Mouse (Mus musculus) midbrain, embryonic 14.5 days (tissue): ENCODE data around the gene Pitpnm2. TPM values are rescaled to one million over a fixed set of nuclear protein-coding genes. Genes with fewer than 3 reads are reported as not detected.
A peak's percentile ranks its signal among the peaks of the same experiment; 100 is the strongest.

Experiments
- ATAC-seq: fragments of 200-750 bp; cut with Nextera tagmentation; 2 replicates; pipeline ENCODE4 v1.8.0; 2017; ENCODE audit warnings: moderate number of reproducible peaks, moderate library complexity; ENCODE audit not compliant: low FRiP score, low TSS enrichment
- DNase-seq: peaks from one replicate; pipeline ENCODE4 v3.0.0-alpha.2; 2015
- H3K27ac ChIP-seq: fragments of 300-500 bp; sonication (generic); replicated peaks from 2 replicates; pipeline ENCODE4 v1.5.1; 2014; ENCODE audit warnings: mild to moderate bottlenecking, low read depth, low read length, moderate library complexity
- H3K27me3 ChIP-seq: fragments of 300-500 bp; sonication (generic); 2 replicates; pipeline ENCODE4 v1.6.1; 2014; ENCODE audit warnings: low read length, control low read depth, mixed read lengths; ENCODE audit not compliant: control insufficient read depth, insufficient read depth
- H3K36me3 ChIP-seq: fragments of 300-500 bp; sonication (generic); 2 replicates; pipeline ENCODE4 v1.6.1; 2014; ENCODE audit warnings: low read length, control low read depth; ENCODE audit not compliant: control insufficient read depth, insufficient read depth
- H3K4me1 ChIP-seq: fragments of 300-500 bp; sonication (generic); 2 replicates; pipeline ENCODE4 v1.6.1; 2014; ENCODE audit warnings: mild to moderate bottlenecking, antibody characterized with exemption, low read length, control low read depth; ENCODE audit not compliant: control insufficient read depth, insufficient read depth
- H3K4me2 ChIP-seq: fragments of 300-500 bp; sonication (generic); 2 replicates; pipeline ENCODE4 v1.6.1; 2014; ENCODE audit warnings: mild to moderate bottlenecking, low read length, moderate library complexity
- H3K4me3 ChIP-seq: fragments of 300-500 bp; sonication (generic); replicated peaks from 2 replicates; pipeline ENCODE4 v1.5.1; 2014; ENCODE audit warnings: low read depth, low read length
- H3K9ac ChIP-seq: fragments of 300-500 bp; sonication (generic); replicated peaks from 2 replicates; pipeline ENCODE4 v1.6.1; 2014; ENCODE audit warnings: mild to moderate bottlenecking, low read length, moderate library complexity
- H3K9me3 ChIP-seq: fragments of 300-500 bp; sonication (generic); 2 replicates; pipeline ENCODE4 v1.6.1; 2016; ENCODE audit warnings: low read length, control low read depth, mixed read lengths; ENCODE audit not compliant: control insufficient read depth
- WGBS: fragments of 180-500 bp; shearing (Covaris S2); extraction: QIAGEN DNeasy Blood & Tissue Kit; methylation state at CpG from one replicate; pipeline ENCODE4 v1.1.7; 2014; 5-methylcytosine and 5-hydroxymethylcytosine counted together
- polyA plus RNA-seq: library from polyadenylated mRNA; unstranded; fragments of >200 nt; fragmentation: Nextera tagmentation; extraction: Ambion mirVana; gene quantifications from 2 replicates; pipeline ENCODE4 v1.2.1, GENCODE M21; 2014

The Pitpnm2 gene
- polyA plus RNA-seq, 1 experiment from 2014 or later: 11.6 TPM

GRCm38 (mm10) chr5:124205809-124206380, 43.7 kb downstream of the Pitpnm2 start:
- ATAC-seq: no peak
- Histone ChIP-seq H3K9ac (no peak overlapping the region), H3K27ac (no peak overlapping the region), H3K9me3 (no peaks in the 10 kb centered on the region), H3K4me2 (no peak overlapping the region), H3K27me3 (no peaks in the 10 kb centered on the region), H3K36me3 (no peaks in the 10 kb centered on the region), H3K4me1 (peaks cover 13% of the 10 kb centered on the region), H3K4me3 (no peak overlapping the region)
- WGBS: 73% methylated on average over 5 of the region's 5 CpGs
- no peak for DNase-seq

- H3K27ac ChIP-seq: peak overlapping the region; percentile 13; the same call in 1 of the 2 replicates
- no peak overlapping the region for H3K4me3 ChIP-seq
- H3K9me3 ChIP-seq: no peaks in the 10 kb centered on the region
- H3K4me2 ChIP-seq: no peak overlapping the region
- no peaks in the 10 kb centered on the region for H3K27me3 ChIP-seq
- ATAC-seq (no peak), DNase-seq (no peak)
- no peaks in the 10 kb centered on the region for H3K36me3 ChIP-seq
- no peak overlapping the region for H3K9ac ChIP-seq
- WGBS: 68% methylated on average over 9 of the region's 9 CpGs
- H3K4me1 ChIP-seq: peaks cover 13% of the 10 kb centered on the region
Observed at GRCm38 (mm10) chr5:124205211-124205610, 44.3 kb downstream of the Pitpnm2 start.

- ATAC-seq: no peak
- no peak overlapping the region for H3K4me2 ChIP-seq
- WGBS: 84% methylated on average over 9 of the region's 9 CpGs
Observed at GRCm38 (mm10) chr5:124204127-124204794, 45.3 kb downstream of the Pitpnm2 start.

GRCm38 (mm10) chr5:124203251-124203650, 46.3 kb downstream of the Pitpnm2 start:
- Histone ChIP-seq H3K4me2 (no peak overlapping the region), H3K4me3 (no peak overlapping the region), H3K27ac (no peak overlapping the region), H3K27me3 (no peaks in the 10 kb centered on the region), H3K9me3 (no peaks in the 10 kb centered on the region), H3K4me1 (peaks cover 13% of the 10 kb centered on the region), H3K36me3 (no peaks in the 10 kb centered on the region), H3K9ac (no peak overlapping the region)
- no peak for ATAC-seq
- DNase-seq: no peak
- WGBS: 86% methylated on average over 4 of the region's 4 CpGs

More at GRCm38 (mm10) chr5:124204127-124204794, 45.3 kb downstream of the Pitpnm2 start:
- no peak for DNase-seq
- no peak overlapping the region for H3K27ac ChIP-seq
- H3K9me3 ChIP-seq: no peaks in the 10 kb centered on the region
- H3K4me3 ChIP-seq: no peak overlapping the region
- H3K9ac ChIP-seq: no peak overlapping the region
- H3K4me1 ChIP-seq: peaks cover 13% of the 10 kb centered on the region
- no peaks in the 10 kb centered on the region for H3K36me3 ChIP-seq
- H3K27me3 ChIP-seq: no peaks in the 10 kb centered on the region

- ATAC-seq: no peak
Observed at GRCm38 (mm10) chr5:124202071-124202470, 47.5 kb downstream of the Pitpnm2 start.

GRCm38 (mm10) chr5:124201564-124201963, 48.0 kb downstream of the Pitpnm2 start:
- H3K4me1 ChIP-seq: peaks cover 7% of the 10 kb centered on the region
- no peak overlapping the region for H3K4me3 ChIP-seq
- WGBS: 83% methylated on average over 2 of the region's 2 CpGs
- H3K27ac ChIP-seq: no peak overlapping the region
- DNase-seq: no peak
- no peaks in the 10 kb centered on the region for H3K9me3 ChIP-seq
- no peak overlapping the region for H3K9ac ChIP-seq
- no peak for ATAC-seq
- H3K27me3 ChIP-seq: no peaks in the 10 kb centered on the region
- no peak overlapping the region for H3K4me2 ChIP-seq
- H3K36me3 ChIP-seq: no peaks in the 10 kb centered on the region

More at GRCm38 (mm10) chr5:124202071-124202470, 47.5 kb downstream of the Pitpnm2 start:
- Histone ChIP-seq H3K4me2 (no peak overlapping the region), H3K27me3 (no peaks in the 10 kb centered on the region), H3K9ac (no peak overlapping the region), H3K9me3 (no peaks in the 10 kb centered on the region), H3K4me1 (peaks cover 12% of the 10 kb centered on the region), H3K36me3 (no peaks in the 10 kb centered on the region), H3K27ac (no peak overlapping the region), H3K4me3 (no peak overlapping the region)
- WGBS: 66% methylated on average over 4 of the region's 4 CpGs
- DNase-seq: no peak

GRCm38 (mm10) chr5:124200844-124201243, 48.7 kb downstream of the Pitpnm2 start:
- H3K4me3 ChIP-seq: no peak overlapping the region
- ATAC-seq (no peak), DNase-seq (no peak)
- no peak overlapping the region for H3K4me2 ChIP-seq
- H3K36me3 ChIP-seq: no peaks in the 10 kb centered on the region
- H3K4me1 ChIP-seq: no peaks in the 10 kb centered on the region; the same call in 1 of the 2 replicates
- H3K27ac ChIP-seq: no peak overlapping the region
- no peak overlapping the region for H3K9ac ChIP-seq
- 81% methylated on average over 5 of the region's 5 CpGs for WGBS
- no peaks in the 10 kb centered on the region for H3K27me3 ChIP-seq
- H3K9me3 ChIP-seq: no peaks in the 10 kb centered on the region

GRCm38 (mm10) chr5:124199168-124199567, 50.4 kb downstream of the Pitpnm2 start:
- Histone ChIP-seq H3K27me3 (no peaks in the 10 kb centered on the region), H3K36me3 (no peaks in the 10 kb centered on the region), H3K4me3 (no peak overlapping the region), H3K27ac (no peak overlapping the region), H3K4me1 (peaks cover 9% of the 10 kb centered on the region), H3K4me2 (no peak overlapping the region), H3K9ac (no peak overlapping the region), H3K9me3 (no peaks in the 10 kb centered on the region)
- 71% methylated on average over 5 of the region's 5 CpGs for WGBS
- DNase-seq (no peak), ATAC-seq (no peak)

GRCm38 (mm10) chr5:124198473-124198872, 51.1 kb downstream of the Pitpnm2 start:
- Histone ChIP-seq H3K4me3 (no peak overlapping the region), H3K9ac (no peak overlapping the region), H3K4me1 (peaks cover 14% of the 10 kb centered on the region), H3K36me3 (no peaks in the 10 kb centered on the region), H3K9me3 (no peaks in the 10 kb centered on the region), H3K4me2 (no peak overlapping the region), H3K27ac (no peak overlapping the region), H3K27me3 (no peaks in the 10 kb centered on the region)
- 91% methylated on average over 7 of the region's 7 CpGs for WGBS
- ATAC-seq (no peak), DNase-seq (no peak)
